Mouse (Mus musculus) heart, adult 2 months (tissue): ENCODE results near the gene Phyhd1.

Source experiments
- CTCF ChIP-seq: fragments of 200-600 bp; IDR thresholded peaks from 2 replicates; pipeline ENCODE4 v1.8.1; 2022; ENCODE audit warnings: antibody characterized with exemption, mild to moderate bottlenecking, moderate library complexity
- EP300 ChIP-seq: fragments of 200-500 bp; IDR thresholded peaks from 2 replicates; pipeline ENCODE4 v1.6.1; 2011; ENCODE audit warnings: low read depth, low read length, control low read depth; ENCODE audit not compliant: insufficient read depth
- POLR2A ChIP-seq: fragments of 200-500 bp; IDR thresholded peaks from 2 replicates; pipeline ENCODE4 v1.6.1; 2011; ENCODE audit warnings: mild to moderate bottlenecking, low read depth, low read length, control low read depth; ENCODE audit not compliant: insufficient read depth

GRCm38 (mm10) chr2:30266392-30266941 lies 464 bp downstream of the Phyhd1 start:
- TF ChIP-seq EP300, result 0 out of 2 replicates have a peak, but pooled peaks have one; percentile 69
- no peak for TF ChIP-seq CTCF
- TF ChIP-seq POLR2A, result peak; percentile 73
